Mouse (Mus musculus) adrenal gland, postnatal 25 days (tissue): Measurements from ENCODE around the gene Zfc3h1. TPM values are rescaled to one million over a fixed set of nuclear protein-coding genes. Genes with fewer than 3 reads are reported as not detected.

ENCODE experiments used
- DNase-seq: peaks from one replicate; pipeline ENCODE4 v3.0.0; 2021; ENCODE audit warnings: mixed read lengths
- total RNA-seq: library from RNA; stranded (reverse); gene quantifications from 2 replicates; pipeline ENCODE4 v1.2.3, GENCODE M21; 2021

Gene Zfc3h1
- total RNA-seq, 1 experiment from 2014 or later, result 55.5 TPM

GRCm38 (mm10) chr10:115385018-115386002, 551 bp downstream of the Zfc3h1 start:
- DNase-seq, result peak; percentile 63

DNA sequence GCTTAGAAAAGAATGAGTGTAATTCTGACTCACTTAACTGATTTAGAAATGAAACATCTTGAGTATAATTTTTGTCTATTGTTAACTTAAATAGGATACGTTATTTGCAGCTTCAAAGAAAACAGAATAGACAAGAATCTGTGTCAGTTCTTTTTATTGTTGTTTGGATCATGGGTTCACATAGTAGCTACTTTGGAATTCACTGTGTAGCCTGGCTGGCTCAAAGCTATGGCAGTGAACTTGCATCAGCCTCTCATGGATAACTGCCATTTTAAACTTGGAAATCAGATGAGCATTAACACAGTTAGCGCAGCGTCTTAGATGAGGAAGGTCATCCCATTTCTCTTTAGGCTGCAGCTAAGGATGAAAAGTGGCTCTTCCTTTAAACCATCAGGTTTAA, 3.1 kb downstream of the Zfc3h1 start:
- no peak for DNase-seq

GRCm38 (mm10) chr10:115391076-115391475, 6.3 kb downstream of the Zfc3h1 start:
- DNase-seq, result no peak

DNA sequence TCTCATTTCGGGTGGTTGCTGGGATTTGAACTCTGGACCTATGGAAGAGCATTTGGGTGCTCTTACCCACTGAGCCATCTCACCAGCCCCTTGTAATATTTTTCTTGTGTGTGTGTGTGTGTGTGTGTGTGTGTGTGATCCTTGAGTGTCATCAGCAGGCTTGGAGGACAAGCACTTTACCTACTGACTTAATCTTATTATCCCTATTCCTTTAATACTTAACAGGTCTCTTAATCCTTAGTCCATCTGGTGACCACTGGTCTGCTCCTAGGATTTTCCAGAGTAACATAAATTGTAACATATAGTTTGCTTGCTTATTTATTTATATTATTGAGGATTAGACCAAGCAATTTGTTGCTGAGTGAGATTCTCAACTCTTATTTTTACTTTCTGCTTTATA, 7.1 kb downstream of the Zfc3h1 start:
- DNase-seq, result no peak

- DNase-seq, result peak; percentile 55
Measured at GRCm38 (mm10) chr10:115406393-115406792, 21.6 kb downstream of the Zfc3h1 start.

DNA sequence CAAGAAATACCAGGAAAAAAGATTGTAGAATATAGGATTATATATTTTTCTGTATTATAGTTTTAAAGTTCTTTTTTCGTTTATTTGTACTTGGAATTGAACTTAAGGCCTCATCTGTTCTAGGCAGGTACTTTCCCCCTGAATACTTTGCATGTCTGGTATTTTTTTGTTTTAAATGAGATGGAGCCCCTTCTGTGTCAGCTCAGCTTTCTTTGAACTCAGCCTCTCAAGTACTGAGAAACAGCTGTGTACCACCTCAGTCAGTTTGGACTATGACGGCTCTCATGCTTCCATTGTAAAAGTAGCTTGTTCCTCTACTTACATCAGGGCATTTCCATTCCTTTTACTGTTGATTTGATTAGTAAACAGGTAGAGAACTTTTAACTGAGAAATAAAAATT, 28.7 kb downstream of the Zfc3h1 start:
- no peak for DNase-seq

GRCm38 (mm10) chr10:115414056-115414455, 29.3 kb downstream of the Zfc3h1 start:
- no peak for DNase-seq

- no peak for DNase-seq
Measured at GRCm38 (mm10) chr10:115421976-115422375, 37.2 kb downstream of the Zfc3h1 start.

DNA sequence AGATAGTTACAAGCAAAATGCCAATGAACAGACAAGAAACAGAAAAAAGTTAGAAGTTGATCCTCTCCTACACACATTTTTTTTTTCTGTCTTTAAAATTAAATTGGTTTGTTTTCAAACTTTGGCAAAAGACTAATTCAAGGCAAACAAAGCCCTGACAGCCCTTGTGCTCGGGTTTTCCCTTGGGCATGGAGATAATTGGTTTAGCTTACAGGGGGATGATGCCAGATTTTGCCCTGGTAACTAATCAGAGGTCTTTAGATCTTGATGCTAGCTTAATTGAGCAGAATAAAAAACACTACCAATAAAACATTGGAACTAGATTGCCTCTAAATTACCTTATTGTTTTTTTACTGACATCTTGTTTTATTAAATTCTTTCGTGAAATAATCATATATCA, 40.6 kb downstream of the Zfc3h1 start:
- no peak for DNase-seq

DNA sequence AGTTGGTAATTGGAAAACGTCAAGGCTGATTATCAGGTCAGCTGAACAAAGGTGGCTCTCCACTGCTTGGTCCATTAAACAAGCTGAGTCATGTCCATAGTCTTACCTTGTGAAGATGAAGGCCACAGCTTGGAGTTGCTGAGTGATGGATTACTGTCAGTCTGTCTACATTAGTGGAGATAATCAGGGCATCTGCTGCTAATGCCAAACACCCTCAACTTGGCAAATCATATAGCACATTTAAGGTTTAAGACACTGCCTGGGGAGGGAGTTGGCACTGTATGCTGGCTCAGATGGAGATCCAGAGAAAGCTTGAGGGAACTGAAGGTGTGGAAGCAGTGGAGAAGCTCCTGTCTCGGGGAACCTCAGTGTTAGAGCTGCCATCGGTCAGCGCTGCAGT, 52.5 kb downstream of the Zfc3h1 start:
- DNase-seq, result no peak

- DNase-seq, result no peak
Measured at GRCm38 (mm10) chr10:115448614-115449013, 63.9 kb downstream of the Zfc3h1 start.

- DNase-seq, result no peak
Measured at GRCm38 (mm10) chr10:115457368-115458021, 72.7 kb downstream of the Zfc3h1 start.

- DNase-seq, result no peak
Measured at GRCm38 (mm10) chr10:115462646-115463045, 77.9 kb downstream of the Zfc3h1 start.

GRCm38 (mm10) chr10:115465072-115465471, 80.3 kb downstream of the Zfc3h1 start:
- DNase-seq, result no peak

- no peak for DNase-seq
Measured at GRCm38 (mm10) chr10:115465778-115466177, 81.0 kb downstream of the Zfc3h1 start.

- DNase-seq, result no peak
Measured at GRCm38 (mm10) chr10:115467985-115468384, 83.2 kb downstream of the Zfc3h1 start.

DNA sequence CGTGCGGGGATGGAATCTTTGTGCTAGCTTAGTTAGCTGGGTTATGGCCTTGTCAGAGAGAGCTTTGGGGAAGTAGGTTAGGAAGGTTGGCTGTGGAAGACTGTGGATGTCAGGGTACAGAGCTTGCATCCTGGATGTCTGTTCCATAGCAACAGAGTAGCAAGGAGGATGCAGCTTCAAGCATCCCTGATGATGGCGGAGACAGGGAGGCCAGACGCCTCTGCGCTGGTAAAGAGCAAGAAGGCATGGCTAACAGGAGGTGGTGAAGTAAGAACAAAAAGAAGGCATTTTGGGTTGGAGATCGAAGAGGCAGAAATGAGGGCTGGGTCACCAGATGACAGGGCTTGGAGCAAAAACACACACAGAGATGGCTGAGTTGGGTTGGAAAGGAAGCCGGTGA, 83.9 kb downstream of the Zfc3h1 start:
- DNase-seq, result no peak

DNA sequence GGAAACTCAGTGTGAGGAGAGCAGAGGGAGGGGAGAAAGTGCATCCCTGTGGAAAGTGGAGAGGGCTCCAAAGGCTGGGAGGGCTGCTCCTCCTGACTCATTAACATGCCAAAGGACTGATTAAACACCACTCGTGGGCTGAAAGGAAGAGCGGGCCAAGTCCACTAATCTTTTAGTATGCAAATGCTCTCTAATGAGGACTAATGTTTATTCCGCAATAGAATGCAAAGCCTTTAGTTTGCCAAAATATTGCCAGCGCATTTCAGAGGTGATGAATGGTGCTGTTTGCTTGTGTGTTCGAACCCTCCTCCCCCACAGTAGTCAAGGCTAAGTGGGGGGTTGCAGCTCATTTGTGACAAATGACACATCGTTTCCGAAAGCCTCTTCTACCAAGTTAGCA, 84.3 kb downstream of the Zfc3h1 start:
- DNase-seq, result no peak

- no peak for DNase-seq
Measured at GRCm38 (mm10) chr10:115470621-115471334, 86.0 kb downstream of the Zfc3h1 start.

DNA sequence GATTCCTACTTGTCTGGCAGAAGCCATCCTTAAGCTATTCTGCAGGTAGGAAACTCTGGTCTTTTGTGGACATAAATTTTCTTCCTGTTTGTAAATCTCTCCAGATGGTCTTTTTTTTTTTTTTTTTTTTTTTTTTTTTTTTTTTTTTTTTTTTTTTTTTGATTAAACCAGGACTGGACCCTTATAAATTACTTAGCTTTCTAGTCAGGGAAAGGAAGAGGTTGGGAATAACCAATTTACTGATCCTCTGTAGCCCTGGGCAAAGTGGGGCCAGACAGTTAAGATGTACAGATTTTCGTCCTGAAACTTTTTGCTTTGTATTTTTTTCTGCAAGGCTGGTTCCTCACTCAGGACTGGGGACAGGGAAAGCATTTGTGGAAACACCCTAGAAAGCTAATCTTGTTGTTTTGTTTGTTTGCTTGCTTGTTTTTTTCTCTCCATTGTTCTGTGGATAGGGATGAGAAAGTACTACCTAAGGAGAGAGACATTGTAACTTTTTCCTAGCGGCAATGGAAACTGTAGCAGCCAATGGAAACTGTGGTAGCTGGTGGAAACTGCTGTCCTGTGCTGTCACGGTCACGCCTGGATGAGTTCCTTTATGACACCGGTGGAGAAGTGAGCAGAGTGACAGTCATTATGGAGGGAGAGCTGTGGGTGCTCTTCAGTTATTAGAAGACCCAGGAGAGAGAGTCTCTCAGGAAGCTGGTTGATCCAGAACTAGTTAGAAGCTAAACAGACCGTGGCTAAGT, 88.6 kb downstream of the Zfc3h1 start:
- DNase-seq, result no peak

GRCm38 (mm10) chr10:115475000-115475550, 90.3 kb downstream of the Zfc3h1 start:
- no peak for DNase-seq

DNA sequence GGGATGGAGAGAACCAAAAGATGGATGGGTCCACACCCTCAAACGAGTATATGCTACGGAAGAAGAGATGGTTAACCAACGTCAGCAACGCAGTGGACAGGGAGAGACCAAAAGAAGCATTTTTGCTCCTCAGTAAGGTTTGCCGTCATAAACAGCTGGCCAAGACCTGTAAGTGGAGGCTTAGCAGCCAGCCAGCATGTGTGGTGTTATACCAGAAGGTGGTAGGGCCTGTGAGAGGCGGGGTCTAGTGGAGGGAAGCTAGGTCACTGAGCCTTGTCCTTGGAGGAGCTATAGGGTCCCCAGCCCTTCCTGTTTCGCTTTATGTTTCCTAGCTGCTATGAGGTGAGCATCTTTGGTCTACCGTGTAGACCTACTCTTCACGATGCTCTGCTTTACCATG, 91.7 kb downstream of the Zfc3h1 start:
- DNase-seq, result no peak
